Mouse (Mus musculus): ENCODE measurements around the gene Chga. TPM values are rescaled to one million over a fixed set of nuclear protein-coding genes. Genes with fewer than 3 reads are reported as not detected.
A peak's percentile ranks its signal among the peaks of the same experiment; 100 is the strongest.

Gene Chga
- total RNA-seq, 2 experiments from 2014 or later = 190 to 204 TPM

DNA sequence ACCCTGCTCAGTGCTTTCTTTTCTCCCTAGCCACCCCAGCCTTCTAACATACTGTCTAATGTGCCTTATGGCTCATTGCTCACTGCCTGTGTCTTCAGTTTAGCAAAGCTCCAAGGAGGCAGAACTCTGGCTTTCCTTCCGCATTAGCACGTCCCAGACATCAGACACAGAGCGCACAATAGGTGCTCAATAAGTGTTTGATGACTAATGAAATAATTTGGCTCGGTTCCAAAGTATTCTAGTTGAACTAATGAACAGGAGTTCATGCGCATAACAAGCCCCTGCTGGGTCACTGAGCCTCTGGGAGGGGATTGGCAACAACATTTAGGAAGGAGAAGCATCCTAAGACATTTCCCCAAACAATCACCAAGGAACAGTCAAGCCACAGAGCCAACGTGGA is 2.8 kb upstream of the Chga start:
- intact Hi-C loops (cut with DNase I) = no loop called here
- DNase-seq (ENCODE audit: low spot score in 2 of 2) = no peak

DNA sequence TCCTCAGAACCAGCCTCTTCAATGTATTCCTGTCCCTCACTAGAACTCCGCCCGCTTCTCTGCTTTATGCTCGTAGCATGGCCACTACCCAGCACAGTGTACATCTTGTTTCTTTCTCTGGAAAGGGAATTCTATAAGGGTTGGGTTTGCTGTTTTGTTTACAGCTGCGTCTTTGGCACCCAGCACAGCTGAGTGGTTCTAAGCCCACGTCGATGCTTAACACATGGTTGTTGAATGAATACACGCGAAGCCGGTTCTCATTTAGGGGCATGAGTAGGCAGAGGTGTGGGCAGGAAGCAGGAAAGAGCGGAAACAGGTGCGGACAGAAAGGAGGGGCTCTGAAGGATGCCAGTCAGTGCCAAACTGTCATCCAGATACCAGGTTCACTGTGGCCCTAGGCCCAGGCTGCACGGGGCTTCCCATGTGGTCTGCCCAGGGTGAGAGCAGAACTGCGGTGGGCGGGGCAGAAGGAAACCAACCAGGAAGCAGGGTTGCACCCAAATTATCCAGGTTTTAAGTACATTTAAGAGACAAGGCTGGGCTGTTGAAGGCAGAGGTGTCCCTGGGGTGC is 979 bp upstream of the Chga start:
- intact Hi-C loops (cut with DNase I) = no loop called here
- no peak for DNase-seq (ENCODE audit: low spot score in 2 of 2)

DNA sequence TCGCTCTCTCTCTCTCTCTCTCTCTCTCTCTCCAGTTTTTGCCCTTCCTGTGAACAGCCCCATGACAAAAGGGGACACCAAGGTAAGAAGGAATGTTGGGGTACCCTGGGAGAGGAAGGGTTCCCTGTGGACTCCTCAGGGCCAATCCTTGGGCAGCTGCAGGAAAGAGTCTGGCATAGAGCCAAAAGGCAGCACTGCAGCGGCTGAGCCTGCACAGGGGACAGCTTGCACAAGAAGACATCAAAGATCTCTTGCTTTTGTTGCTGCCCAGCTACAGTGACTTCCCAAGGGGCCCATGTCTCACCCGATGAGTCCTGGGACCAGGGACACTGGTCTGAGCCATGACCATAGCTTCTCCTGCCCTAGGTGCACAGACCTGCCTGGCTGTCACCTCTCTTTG is 1.1 kb downstream of the Chga start:
- DNase-seq (ENCODE audit: low spot score in 2 of 2) = peak in 1 of 2 experiments; percentile 43

DNA sequence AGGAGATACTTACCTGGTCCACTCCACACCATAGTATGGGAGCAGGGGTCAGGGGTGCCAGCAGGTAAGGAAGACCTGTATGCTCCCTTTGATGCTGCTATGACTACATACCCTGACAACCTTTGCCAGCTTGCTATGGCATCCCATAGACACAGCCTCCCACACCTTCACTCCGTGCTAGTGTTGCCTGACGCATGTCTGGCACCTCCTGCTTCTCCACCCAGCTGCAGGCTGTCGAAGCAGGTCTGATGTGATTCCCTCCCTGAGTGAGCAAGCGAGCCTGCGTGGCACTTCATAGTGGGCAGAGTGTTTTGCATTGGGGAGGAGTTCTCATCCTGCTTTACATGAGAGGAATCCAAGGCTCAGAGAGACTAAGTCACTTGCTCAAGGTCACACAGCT is 2.6 kb downstream of the Chga start:
- DNase-seq (ENCODE audit: low spot score in 2 of 2) = peak; percentile 49 to 60
- intact Hi-C loops (cut with DNase I) = no loop called here

More for the DNA sequence above, 1.1 kb downstream of the Chga start:
- intact Hi-C loops (cut with DNase I) = no loop called here

DNA sequence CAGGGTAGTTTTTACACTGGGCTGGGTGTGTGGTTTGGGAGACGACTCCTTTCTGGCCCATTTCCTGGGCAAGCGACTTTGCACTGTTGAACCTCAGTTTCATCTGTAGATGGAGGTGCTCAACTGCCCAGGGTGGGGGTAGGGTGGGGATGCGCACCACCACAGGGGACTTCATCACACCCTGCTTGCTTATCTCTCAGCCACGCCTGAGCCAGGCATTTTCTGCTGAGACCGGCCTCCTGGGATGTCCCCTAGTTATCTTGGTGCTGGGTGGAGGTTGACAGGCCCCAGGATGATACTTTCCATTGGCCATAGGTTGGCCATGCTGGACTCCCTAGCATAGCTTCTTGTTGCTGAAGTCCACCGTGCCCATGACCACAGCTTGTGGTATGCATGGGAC is 10.3 kb downstream of the Chga start:
- intact Hi-C loops (cut with DNase I) = no loop called here
- no peak for DNase-seq (ENCODE audit: low spot score in 2 of 2)

DNA sequence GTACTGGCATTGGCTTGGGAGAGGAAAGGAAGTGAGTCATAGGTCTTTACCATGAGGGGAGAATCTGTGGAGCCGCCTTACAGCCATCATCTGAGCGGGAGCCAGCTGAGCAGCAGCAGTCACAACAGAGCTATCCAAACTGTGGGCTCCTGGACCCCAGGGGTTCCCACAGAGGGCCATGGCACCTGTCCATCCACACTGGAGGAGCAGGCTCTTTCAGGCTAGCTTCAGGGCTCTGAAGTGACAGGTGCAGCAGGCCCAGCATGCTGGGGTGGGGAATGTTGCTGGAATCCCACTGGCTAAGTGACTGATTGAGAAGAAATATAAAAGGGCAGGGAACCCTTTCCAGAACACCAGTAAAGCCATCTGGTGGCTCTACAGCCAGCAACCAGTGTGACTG is 12.2 kb downstream of the Chga start:
- intact Hi-C loops (cut with DNase I) = no loop called here
- no peak for DNase-seq (ENCODE audit: low spot score in 2 of 2)

DNA sequence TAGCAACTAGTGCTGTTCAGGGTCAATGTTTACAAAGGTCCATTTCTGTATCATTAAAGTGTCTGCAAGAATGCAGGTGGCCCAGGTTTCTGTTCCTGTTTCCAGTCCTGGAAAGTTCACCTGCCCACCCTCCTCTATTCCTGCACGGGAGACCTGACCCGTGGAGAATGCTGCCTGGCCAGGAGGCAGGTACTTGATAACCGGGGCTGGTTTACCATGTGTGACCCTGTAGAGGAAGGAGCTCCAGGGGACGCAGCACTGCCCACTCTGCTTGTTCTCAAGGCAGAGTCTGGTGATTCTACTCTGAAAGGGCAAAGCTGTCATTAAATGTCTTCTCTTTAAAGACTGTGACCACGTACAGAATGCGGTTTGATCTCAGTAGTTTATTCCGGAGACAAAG is 13.4 kb downstream of the Chga start:
- intact Hi-C loops (cut with DNase I) = no loop called here
- no peak for DNase-seq (ENCODE audit: low spot score in 2 of 2)

DNA sequence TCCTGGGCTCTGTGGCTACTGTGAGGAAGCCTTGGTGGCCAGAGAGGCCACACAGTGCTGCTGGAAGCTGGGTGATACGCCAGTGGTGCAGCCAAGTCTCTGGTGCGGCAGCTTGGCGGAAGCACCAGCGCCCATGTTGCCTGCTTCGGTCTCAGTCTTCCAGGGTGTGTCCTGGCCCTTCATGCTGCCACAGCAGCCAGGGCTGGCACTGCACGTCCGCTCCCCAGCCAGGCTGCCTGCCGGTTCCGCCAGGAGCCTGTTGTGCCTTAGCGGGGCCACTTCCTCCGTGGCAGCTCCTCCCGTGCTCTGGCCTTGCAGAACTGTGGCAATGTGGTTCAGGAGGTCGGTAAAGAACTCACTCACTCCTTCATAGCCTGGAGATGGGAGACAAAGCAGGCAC is 15.3 kb downstream of the Chga start:
- DNase-seq (ENCODE audit: low spot score in 2 of 2) = no peak
- intact Hi-C loops (cut with DNase I) = no loop called here

DNA sequence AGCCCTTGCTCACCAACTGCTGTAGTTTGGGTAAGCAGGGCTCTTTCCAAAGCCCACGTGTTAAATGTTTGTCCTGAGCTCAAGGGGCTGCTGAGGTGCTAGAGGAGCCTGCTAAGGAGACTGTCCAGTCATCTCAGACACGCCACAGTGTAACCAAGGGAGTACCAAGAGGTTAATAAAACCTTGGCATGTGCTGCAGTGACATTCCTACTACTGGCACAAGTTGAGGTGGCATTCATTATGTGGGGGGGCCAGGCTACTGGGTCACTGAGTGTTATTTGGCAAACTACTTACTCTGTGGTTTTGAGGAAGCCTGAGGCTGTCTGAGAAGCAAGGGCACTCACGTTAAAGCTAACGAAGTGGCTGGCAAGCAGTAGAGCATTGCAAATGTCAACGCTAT is 16.0 kb downstream of the Chga start:
- intact Hi-C loops (cut with DNase I) = no loop called here
- DNase-seq (ENCODE audit: low spot score in 2 of 2) = no peak

DNA sequence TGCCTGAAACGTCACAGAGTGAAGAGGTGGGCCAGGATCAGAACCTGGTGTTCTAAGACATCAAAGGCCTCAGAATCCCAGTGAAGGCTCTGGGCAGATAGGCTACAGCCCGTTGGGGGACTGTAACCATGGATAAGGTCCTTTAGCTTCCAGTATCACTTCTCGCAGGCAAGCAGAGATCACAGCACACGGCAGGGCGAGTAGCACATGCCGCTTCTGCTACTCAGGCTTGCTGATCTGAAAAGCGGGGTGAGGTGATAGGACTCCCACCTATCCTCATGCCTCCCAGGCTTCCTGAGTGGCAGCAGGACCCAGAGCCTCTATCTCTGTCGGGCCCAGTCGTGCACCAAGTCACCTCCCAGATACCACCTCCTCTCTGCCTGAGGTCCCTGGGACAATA is 16.9 kb downstream of the Chga start:
- intact Hi-C loops (cut with DNase I) = no loop called here
- no peak for DNase-seq (ENCODE audit: low spot score in 2 of 2)

DNA sequence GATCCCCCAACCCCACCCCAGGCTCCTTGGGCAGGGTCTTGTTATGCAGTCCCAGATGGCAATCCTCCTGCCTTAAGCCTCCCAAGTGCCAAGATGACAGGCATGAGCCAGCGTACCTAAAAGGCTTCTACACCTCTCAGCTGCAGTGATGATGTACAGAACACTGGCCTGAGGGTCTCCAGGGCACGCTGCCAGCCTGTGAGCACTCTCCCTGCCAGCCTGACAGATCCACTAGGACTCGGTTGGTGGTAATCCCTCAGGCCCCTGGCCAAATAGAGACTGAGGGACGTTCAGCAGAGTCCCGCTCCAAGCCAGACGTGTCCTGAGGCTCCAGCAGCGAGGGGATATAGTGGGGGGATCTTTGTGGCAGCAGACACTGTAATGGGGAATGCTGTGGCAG is 18.3 kb downstream of the Chga start:
- intact Hi-C loops (cut with DNase I) = no loop called here
- DNase-seq (ENCODE audit: low spot score in 2 of 2) = no peak

DNA sequence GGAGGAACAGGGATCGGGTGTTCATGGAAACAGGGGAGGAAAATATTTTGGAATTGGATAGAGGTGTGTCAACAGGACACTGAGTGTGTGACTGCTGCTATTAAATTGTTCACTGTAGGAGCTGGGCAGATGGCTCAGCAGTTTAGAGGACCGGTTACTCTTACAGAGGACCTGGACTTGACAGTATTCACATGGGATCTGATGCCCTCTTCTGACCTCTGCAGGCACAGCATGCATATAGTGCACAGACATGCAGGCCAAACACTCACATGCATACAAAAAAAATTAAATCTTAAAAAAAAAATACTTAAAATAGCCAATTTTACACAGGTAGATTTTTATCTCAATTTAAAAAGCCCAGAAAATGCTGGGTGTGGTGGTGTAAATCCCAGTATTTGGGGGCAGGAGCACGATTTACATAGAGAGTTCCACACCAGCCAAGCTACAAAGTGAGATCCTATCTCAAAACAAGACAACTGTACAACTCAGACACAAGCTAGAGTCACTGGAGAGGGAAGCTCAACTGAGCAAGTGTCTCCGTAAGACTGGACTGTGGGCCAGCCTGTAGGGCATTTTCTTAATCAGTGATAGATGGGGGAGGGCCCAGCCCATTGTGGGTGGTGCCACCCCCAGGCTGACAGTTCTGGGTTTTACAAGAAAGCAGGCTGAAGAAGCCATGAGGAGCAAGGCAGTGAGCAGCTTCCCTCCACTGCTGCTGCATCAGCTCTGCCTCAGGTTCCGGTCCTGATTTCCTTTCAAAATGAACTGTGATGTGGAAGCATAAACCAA is 21.0 kb downstream of the Chga start:
- intact Hi-C loops (cut with DNase I) = loop anchor here (5.0 kb wide), 1 partner anchor 132 kb away; no protein-coding TSS in a partner anchor
- DNase-seq (ENCODE audit: low spot score in 2 of 2) = no peak

DNA sequence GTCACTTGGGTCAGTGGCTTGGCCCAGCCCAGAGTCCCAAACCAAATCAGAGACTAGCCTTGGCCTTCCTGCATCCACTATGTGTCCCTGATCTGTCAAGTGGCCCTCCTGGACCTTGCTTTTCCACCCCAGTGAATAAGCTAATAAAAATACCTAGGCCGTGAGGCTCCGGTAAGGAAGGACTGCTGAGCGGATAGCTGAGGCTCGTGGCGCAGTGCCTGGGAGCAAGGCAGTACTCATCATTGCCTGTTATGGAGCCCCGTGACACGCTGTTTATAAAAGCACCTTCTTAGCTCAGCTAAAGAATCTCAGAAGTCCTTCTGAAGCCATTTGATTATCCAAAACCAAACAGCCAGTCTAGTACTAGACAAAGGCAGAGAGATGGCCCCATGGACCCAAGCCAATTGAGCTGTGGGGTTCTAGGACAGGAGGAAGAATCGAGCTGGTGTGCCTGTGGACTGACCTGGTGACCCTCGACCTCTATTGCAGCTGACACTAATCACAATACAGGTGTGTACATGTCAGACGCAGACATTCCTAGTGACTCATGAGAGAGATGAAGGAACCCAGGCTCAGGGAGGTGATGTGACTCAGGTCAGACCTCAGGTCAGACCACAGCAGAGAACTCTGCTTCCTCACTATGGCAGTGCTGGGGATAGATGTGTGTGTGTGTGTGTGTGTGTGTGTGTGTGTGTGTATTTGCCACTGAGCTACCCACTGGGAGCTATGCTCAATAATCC is 22.1 kb downstream of the Chga start:
- intact Hi-C loops (cut with DNase I) = loop anchor here (5.0 kb wide), 1 partner anchor 130 kb away; no protein-coding TSS in a partner anchor
- DNase-seq (ENCODE audit: low spot score in 2 of 2) = no peak

DNA sequence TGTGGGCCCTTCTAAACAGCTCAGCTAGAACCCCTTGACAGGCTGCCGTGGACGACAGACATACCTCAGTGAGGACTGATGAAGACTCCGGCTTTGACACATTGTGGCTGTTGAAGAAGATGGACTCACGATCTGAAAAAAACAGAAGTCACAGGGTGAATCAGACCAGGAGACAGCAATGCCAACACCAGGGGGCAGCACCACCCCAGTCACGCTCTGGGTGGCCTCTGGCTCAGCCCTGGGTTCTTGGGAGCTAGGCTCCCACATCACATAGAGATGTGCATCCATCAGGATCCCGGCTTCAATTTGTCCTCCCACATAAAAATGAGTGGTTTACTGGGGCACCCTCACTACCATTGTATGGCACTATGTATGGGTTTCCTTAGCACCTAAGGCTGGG is 24.3 kb downstream of the Chga start:
- intact Hi-C loops (cut with DNase I) = loop anchor here (5.0 kb wide), 1 partner anchor 128 kb away; no protein-coding TSS in a partner anchor
- DNase-seq (ENCODE audit: low spot score in 2 of 2) = peak; percentile 62 to 81

DNA sequence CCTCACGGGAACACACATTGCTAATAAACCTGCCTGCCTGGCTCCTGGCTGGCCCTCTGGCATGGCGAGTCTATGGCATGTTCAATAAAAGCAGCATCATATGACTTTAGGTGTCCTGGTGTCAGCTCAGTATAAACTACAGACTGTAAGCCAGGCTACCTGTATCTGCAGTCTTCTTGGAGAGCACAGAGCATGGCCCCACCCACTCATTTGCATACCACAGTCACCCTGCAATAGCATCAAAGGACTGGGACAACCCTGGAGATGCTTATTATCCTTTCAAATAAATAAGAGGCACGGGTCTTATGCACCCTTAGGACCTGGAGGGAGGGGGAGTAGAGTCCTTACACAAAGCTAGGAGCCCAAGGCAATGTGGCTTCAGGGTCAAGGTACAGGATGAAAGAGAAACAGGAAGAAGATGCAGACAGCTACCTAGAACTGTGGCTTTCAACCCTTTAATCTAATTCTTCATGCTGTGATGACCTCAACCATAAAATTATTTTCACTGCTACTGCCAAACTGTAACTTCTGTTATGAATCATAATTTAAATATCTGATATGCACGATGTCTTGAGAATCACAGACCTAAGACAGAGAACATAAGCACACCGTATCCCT is 26.9 kb downstream of the Chga start:
- intact Hi-C loops (cut with DNase I) = no loop called here
- DNase-seq (ENCODE audit: low spot score in 2 of 2) = no peak

DNA sequence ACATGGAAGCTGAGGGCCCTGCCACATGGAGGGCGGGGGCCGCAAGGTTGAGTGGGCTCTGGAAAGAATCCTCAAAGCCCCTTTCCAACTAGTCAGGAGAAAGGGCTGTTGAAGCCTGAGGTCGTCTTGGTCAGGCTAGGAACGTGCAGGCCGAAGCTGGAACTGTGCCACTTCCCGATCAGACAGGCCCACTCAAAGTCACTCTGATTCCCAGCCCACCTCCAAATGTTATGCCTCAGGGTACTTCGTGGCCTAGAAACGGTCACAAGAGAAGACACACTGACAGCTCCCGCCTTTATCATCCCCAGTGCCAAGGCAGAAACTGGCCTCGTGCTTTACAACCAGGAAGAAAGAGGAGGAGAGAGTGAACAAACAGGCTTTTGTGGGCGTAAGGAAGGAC is 27.7 kb downstream of the Chga start:
- intact Hi-C loops (cut with DNase I) = no loop called here
- DNase-seq (ENCODE audit: low spot score in 2 of 2) = no peak

DNA sequence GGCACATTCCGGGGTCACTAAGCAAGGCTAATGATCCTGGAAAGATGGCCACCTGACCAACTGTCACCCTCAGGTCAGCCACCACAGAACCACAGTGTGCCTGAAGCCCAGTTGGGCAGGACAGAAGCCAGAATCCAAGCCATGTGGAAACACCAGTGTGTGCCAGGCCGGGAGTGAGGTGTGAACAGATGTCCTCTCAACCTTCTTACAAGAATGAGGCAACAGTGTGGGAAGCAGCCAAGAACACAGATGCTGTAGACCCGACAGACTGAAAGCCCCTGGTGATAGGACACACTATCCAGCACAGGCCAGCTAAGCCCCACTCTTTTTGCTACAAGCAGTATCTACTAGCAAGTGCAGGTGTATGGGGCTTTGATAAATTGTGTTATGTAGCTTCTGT is 30.6 kb downstream of the Chga start:
- DNase-seq (ENCODE audit: low spot score in 2 of 2) = peak in 1 of 2 experiments; percentile 59
- intact Hi-C loops (cut with DNase I) = no loop called here

DNA sequence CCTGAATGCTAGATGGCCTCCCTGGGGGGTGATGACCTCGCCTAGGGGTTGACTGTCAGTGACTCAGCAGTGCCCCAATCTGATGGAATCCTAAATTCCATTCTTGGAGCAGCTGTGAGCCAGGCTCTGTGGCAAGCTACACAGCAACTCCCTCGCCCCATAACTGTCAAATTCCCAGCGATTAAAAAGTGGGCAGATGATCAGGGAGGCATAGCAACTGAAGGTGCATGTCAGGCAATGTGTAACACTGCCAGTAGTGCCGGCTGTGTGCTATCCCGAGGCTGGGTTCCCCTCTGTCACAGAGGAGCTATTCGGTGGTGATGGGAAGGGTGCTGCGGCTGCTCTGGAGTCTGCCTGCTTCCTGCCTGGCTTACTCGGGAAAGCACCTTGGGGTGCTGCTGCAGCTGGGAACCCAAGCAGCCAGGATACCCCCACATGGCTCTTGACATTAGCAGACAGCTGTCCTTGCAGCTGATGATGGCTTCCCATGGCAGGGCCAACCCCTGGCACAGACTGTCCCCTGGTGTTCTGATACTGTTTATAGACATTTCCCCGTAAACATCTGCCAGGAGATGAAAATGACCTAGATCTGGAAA is 31.6 kb downstream of the Chga start:
- intact Hi-C loops (cut with DNase I) = no loop called here
- peak in 1 of 2 experiments; percentile 56 for DNase-seq (ENCODE audit: low spot score in 2 of 2)

DNA sequence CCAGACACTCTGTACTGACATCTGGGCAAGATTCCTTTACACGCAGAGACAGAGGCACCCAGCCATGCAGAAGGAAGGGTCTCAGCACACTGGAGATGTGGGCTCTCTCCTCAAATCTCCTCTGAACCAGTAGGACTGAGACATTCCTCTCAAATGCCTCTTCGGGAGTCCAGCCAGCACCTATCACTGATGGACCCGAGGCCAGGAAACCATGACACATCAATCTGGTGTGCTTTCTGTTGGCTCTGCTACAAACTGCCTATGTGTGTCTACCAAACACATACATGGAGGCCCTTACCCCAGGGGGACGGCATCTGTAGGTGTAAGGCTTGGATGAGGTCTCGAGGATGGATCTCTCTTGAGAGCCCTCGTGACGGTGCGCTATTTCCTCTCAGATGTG is 32.3 kb downstream of the Chga start:
- intact Hi-C loops (cut with DNase I) = no loop called here
- DNase-seq (ENCODE audit: low spot score in 2 of 2) = no peak
